Mouse (Mus musculus) hindbrain, embryonic 13.5 days (tissue): ENCODE measurements around the gene Men1. TPM values are rescaled to one million over a fixed set of nuclear protein-coding genes. Genes with fewer than 3 reads are reported as not detected.
"Not testable (repeated sequence)": the region's sequence is repeated elsewhere in the genome, so short reads cannot be mapped to it uniquely, and the experiment has no call there.

ENCODE experiments used
- ATAC-seq: fragments of 200-750 bp; cut with Nextera tagmentation; 2 replicates; pipeline ENCODE4 v1.8.0; 2017; ENCODE audit warnings: moderate TSS enrichment; ENCODE audit not compliant: low FRiP score
- H3K27ac ChIP-seq: fragments of 300-500 bp; sonication (generic); 2 replicates; pipeline ENCODE4 v1.5.1; 2015; ENCODE audit warnings: inconsistent platforms, mild to moderate bottlenecking, moderate library complexity
- H3K27me3 ChIP-seq: fragments of 300-500 bp; sonication (generic); 2 replicates; pipeline ENCODE4 v1.6.1; 2015; ENCODE audit warnings: mild to moderate bottlenecking, inconsistent platforms
- H3K36me3 ChIP-seq: fragments of 300-500 bp; sonication (generic); 2 replicates; pipeline ENCODE4 v1.6.1; 2015; ENCODE audit warnings: mild to moderate bottlenecking, inconsistent platforms
- H3K4me1 ChIP-seq: fragments of 300-500 bp; sonication (generic); replicated peaks from 2 replicates; pipeline ENCODE4 v1.6.1; 2015; ENCODE audit warnings: inconsistent platforms
- H3K4me2 ChIP-seq: fragments of 300-500 bp; sonication (generic); 2 replicates; pipeline ENCODE4 v1.6.1; 2015; ENCODE audit warnings: inconsistent platforms, mild to moderate bottlenecking, moderate library complexity
- H3K4me3 ChIP-seq: fragments of 300-500 bp; sonication (generic); 2 replicates; pipeline ENCODE4 v1.5.1; 2015; ENCODE audit warnings: mild to moderate bottlenecking, inconsistent platforms
- H3K9ac ChIP-seq: fragments of 300-500 bp; sonication (generic); 2 replicates; pipeline ENCODE4 v1.6.1; 2015; ENCODE audit warnings: mild to moderate bottlenecking, inconsistent platforms
- H3K9me3 ChIP-seq: fragments of 300-500 bp; sonication (generic); 2 replicates; pipeline ENCODE4 v1.6.1; 2016; ENCODE audit warnings: inconsistent platforms
- WGBS: fragments of 180-500 bp; shearing (Covaris S2); methylation state at CpG from one replicate; pipeline ENCODE4 v1.1.7; 2015; 5-methylcytosine and 5-hydroxymethylcytosine counted together
- polyA plus RNA-seq: library from polyadenylated mRNA; unstranded; fragments of >200 nt; fragmentation: Nextera tagmentation; extraction: Ambion mirVana; gene quantifications from 2 replicates; pipeline ENCODE4 v1.2.1, GENCODE M21; 2015

Gene Men1
- polyA plus RNA-seq, result 71.7 and 73.8 TPM in 2 replicates

DNA sequence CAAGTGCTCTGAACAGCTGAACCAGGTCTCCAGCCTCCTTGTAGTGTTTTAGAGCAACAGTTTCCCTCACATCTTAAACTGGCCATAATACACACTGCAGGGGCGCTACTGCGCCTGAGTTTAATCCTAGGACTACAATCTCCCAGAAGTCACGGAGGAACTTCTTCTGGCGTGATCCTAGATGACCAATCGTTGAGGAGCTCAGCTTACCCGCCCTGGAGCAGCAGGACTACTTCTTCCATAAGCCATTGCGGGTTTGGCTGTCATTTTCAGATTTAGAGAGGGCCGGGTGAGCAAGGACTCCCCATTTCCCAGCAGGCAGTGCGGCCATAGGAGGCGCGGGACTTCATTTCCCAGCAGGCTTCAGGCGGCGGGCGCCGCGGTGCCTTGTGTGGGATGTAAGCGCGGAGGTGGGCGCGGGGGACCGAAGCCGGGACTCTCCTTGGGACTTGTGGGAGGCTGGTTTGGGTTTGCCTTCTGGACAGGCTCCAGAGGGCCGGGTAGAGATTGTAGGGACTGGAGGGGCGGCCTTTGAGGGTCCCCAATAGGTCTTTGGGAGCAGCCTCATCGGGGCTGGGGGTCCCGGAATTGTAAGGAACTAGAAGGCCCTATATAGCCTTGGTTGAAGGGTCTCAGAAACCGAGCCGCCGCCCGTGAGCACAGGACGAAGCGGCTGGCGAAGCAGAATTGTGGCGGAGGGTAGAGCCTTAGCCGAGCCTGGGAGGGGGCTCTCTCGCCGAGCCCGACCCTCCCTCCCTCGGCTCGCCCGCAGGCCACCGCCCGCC, at the start of gene Men1:
Men1 (plus strand) TSS at position 307 of the 785 bp plus-strand sequence.
- H3K36me3 ChIP-seq, result peaks cover 32% of the 10 kb centered on the region
- peaks cover 31% of the 10 kb centered on the region for H3K4me1 ChIP-seq
- peak within 1 kb of the TSS; percentile 97 for H3K4me2 ChIP-seq
- peak; percentile 93 for ATAC-seq
- H3K9ac ChIP-seq, result peak within 1 kb of the TSS; percentile 94
- H3K27me3 ChIP-seq, result peaks cover 8% of the 10 kb centered on the region; the same call in 1 of the 2 replicates
- WGBS, result under 1% methylated on average over 42 of the region's 43 CpGs
- peak within 1 kb of the TSS; percentile 76 for H3K27ac ChIP-seq
- H3K9me3 ChIP-seq, result no peaks in the 10 kb centered on the region
- H3K4me3 ChIP-seq, result peak within 1 kb of the TSS; percentile 90

DNA sequence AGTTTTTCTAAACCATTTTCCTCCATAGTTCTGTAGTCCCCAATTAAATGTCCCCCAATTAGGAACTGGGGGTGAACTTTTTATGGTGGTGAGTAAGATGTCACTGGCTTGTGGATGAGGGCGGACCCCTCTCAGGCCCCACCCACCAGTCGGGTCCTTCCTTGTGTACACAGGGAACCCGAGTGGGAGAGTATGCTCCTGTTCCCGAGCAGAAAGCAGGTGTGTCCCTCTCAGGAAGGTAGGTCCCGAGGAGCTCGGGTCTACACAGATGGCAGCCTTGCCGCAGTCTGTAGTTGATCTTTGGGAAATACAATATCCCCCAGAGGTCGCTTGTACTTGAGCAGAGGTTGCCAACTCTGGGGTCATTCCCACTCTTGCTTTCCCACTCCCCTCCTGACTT, 49.6 kb upstream of the Men1 start:
- Histone ChIP-seq H3K4me2 (no peak overlapping the region), H3K4me3 (no peak overlapping the region), H3K4me1 (peaks cover 31% of the 10 kb centered on the region), H3K36me3 (peaks cover 89% of the 10 kb centered on the region), H3K27ac (no peak overlapping the region), H3K9me3 (no peaks in the 10 kb centered on the region), H3K9ac (no peak overlapping the region), H3K27me3 (no peaks in the 10 kb centered on the region)
- WGBS, result 83% methylated on average over 8 of the region's 8 CpGs
- ATAC-seq, result no peak

DNA sequence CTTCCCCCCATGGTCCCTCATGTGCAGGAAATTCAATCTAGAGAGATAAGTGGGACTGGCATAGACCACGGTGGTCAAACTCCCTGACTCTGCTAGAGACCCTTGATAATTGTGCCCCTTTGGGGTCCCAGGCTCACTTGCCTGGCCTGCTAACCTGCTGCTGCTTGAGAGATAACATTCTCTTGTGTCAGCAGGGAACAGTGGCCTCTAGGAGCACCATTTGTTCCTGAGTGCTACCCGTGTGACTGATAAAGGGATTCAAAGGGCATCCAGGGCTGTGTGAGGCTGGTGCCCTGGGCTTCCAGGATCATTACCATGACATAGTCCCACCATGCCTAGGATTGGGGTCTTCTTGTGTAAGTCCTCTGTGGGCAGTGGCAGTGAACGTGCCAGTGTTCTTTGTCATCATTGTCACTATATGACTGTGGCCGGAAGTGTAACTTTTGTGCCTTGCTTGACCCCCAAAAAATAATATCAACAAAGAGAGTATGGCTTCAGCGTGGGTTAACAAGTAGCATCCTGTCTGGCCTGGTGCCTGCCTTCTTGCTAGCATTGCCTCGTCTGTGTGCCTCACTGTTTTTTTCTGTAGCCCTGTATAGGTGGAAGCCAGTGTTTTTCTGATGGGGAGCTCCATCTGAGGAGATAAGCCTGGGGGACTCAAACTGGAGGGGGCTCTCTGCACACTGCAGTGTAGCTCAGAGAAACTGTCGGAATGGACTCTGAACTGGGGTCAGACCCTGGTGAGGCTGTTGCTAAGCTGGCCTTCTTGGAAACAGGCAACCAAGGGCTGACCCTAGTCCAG, 48.9 kb upstream of the Men1 start:
- Histone ChIP-seq H3K27me3 (no peaks in the 10 kb centered on the region), H3K36me3 (peaks cover 84% of the 10 kb centered on the region), H3K27ac (no peak overlapping the region), H3K9ac (0 out of 2 replicates have a peak overlapping the region, but pooled peaks have one; percentile 15), H3K4me2 (no peak overlapping the region), H3K9me3 (no peaks in the 10 kb centered on the region), H3K4me3 (no peak overlapping the region), H3K4me1 (peaks cover 25% of the 10 kb centered on the region)
- 83% methylated on average over 7 of the region's 7 CpGs for WGBS
- no peak for ATAC-seq

- Histone ChIP-seq H3K4me3 (no peak overlapping the region), H3K9me3 (no peaks in the 10 kb centered on the region), H3K27me3 (no peaks in the 10 kb centered on the region), H3K4me1 (peaks cover 25% of the 10 kb centered on the region), H3K27ac (no peak overlapping the region), H3K36me3 (peaks cover 84% of the 10 kb centered on the region), H3K4me2 (no peak overlapping the region), H3K9ac (peak overlapping the region; percentile 39; the same call in 1 of the 2 replicates)
- 90% methylated on average over 19 of the region's 19 CpGs for WGBS
- ATAC-seq, result no peak
These were observed 48.1 kb upstream of the Men1 start for GRCm38 (mm10) chr19:6286434-6287401.

DNA sequence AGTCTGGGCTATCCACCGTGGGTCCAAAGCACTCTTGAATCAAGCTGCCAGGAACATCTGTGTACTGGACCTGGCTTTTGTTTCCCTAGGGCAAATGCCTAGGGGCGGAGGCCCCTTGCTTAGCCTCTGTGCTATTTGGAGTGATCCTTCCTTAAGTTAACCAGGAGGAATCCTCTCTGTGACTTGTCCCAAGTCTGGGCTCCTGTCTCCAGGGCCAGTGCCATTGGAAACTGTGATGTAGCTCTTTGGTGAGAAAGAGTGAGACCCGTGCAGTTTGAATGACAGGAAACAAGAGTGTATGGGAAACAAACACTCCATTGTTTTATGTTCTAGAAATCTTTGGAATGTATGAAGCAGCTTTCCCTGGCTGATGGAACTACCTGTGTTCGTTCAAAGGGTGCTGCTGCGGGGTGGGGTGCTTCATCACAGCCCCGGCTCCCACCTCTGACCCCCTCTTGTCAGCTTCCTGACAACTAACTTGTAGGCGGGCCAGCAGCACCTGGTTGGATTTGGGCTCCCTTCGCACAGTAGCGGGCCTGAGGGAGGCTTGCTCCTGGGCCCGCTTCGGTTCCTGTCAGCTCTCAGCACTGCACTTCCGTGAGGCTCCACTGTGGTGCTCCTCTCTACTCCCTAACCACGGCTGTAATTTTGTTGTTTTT, 46.4 kb upstream of the Men1 start:
- H3K27ac ChIP-seq, result peak overlapping the region; percentile 35; the same call in 1 of the 2 replicates

DNA sequence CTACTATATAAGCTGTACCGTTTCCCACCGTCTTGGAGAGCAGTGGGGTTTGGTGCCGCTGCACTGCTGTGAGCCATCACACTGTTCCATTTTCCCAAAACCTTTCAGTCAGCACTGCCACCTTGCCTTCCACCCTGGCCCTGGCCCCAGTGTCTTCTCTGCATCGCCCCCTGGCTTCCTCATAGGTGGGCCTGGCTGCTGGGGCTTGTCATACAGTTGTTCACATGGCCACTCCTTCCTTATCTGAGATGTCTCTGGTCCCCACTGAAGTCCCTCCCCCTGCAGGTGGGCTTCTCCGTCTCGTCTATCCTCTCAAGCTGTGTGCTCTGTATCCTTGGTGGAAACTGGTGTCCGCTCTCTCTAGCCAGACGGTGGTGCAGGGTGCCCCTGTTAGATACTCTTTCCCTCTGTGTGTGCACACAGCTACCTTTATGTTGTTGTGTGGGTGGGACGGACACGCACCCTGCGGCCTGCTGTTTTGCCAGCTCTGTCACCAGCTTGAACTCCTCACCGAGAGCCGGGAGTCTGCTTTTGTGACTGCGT, 45.0 kb upstream of the Men1 start:
- Histone ChIP-seq H3K4me3 (no peak overlapping the region), H3K9ac (no peak overlapping the region), H3K4me2 (no peak overlapping the region), H3K36me3 (peaks cover 81% of the 10 kb centered on the region), H3K27ac (no peak overlapping the region), H3K9me3 (no peaks in the 10 kb centered on the region), H3K27me3 (no peaks in the 10 kb centered on the region), H3K4me1 (peaks cover 25% of the 10 kb centered on the region)
- ATAC-seq, result no peak
- WGBS, result 94% methylated on average over 14 of the region's 14 CpGs

More for the DNA sequence above, 46.4 kb upstream of the Men1 start:
- no peaks in the 10 kb centered on the region for H3K27me3 ChIP-seq
- peaks cover 25% of the 10 kb centered on the region for H3K4me1 ChIP-seq
- H3K36me3 ChIP-seq, result peaks cover 81% of the 10 kb centered on the region
- 81% methylated on average over 13 of the region's 13 CpGs for WGBS
- H3K4me2 ChIP-seq, result no peak overlapping the region
- H3K4me3 ChIP-seq, result no peak overlapping the region
- ATAC-seq, result no peak
- H3K9ac ChIP-seq, result no peak overlapping the region
- no peaks in the 10 kb centered on the region for H3K9me3 ChIP-seq

DNA sequence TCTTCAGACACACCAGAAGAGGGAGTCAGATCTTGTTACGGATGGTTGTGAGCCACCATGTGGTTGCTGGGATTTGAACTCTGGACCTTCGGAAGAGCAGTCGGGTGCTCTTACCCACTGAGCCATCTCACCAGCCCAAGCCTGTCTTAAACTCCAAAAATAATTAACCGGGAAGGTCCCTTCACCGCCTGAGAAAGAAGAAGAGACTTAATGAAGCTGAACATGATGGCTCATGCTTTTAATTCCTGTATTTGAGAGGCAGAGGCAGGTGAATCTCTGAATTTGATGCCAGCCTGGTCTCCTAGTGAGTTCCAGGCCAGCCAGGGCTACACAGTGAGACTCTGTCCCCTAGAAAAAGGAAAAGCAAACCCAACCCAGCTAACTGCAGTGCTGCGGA, 44.1 kb upstream of the Men1 start:
- H3K9me3 ChIP-seq, H3K4me2 ChIP-seq, H3K27ac ChIP-seq, ATAC-seq, H3K27me3 ChIP-seq, H3K4me3 ChIP-seq, H3K9ac ChIP-seq: not testable (repeated sequence)
- H3K36me3 ChIP-seq, result peaks cover 81% of the 10 kb centered on the region
- 91% methylated on average over 5 of the region's 6 CpGs for WGBS
- H3K4me1 ChIP-seq, result peaks cover 25% of the 10 kb centered on the region

- Histone ChIP-seq H3K4me2 (no peak overlapping the region), H3K9me3 (no peaks in the 10 kb centered on the region), H3K27ac (no peak overlapping the region), H3K36me3 (peaks cover 81% of the 10 kb centered on the region), H3K4me3 (no peak overlapping the region), H3K27me3 (no peaks in the 10 kb centered on the region), H3K4me1 (peaks cover 24% of the 10 kb centered on the region), H3K9ac (peak overlapping the region; percentile 46; the same call in 1 of the 2 replicates)
- 81% methylated on average over 8 of the region's 10 CpGs for WGBS
- ATAC-seq, result no peak
These were observed 43.5 kb upstream of the Men1 start for GRCm38 (mm10) chr19:6291117-6291781.

DNA sequence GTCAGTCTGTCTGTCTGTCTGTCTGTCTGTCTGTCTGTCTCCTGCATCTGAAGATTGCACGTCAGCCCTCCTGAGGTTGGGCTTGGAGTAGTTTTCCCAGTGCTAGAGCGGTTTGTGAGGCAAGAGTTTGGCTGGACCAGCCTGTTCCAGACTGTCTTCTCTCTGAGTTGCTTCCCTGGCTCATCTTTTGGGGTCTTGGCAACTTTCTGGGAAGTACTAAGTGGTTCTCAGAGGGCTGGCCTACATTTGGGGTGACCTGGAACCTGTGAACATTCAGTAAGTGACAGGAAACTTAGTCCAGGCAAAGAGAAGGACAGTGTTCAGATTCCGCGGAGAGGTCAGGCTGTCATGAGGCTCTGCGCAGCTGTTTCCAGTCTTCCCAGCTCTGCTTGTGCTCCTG, 42.5 kb upstream of the Men1 start:
- Histone ChIP-seq H3K9ac (no peak overlapping the region), H3K27me3 (no peaks in the 10 kb centered on the region), H3K4me2 (no peak overlapping the region), H3K4me1 (peaks cover 14% of the 10 kb centered on the region), H3K4me3 (no peak overlapping the region), H3K27ac (no peak overlapping the region), H3K9me3 (no peaks in the 10 kb centered on the region), H3K36me3 (peaks cover 81% of the 10 kb centered on the region)
- 89% methylated on average over 5 of the region's 5 CpGs for WGBS
- no peak for ATAC-seq

GRCm38 (mm10) chr19:6294301-6294700, 40.5 kb upstream of the Men1 start:
- Histone ChIP-seq H3K27ac (no peak overlapping the region), H3K4me2 (no peak overlapping the region), H3K27me3 (no peaks in the 10 kb centered on the region), H3K9ac (no peak overlapping the region), H3K9me3 (no peaks in the 10 kb centered on the region), H3K36me3 (peaks cover 92% of the 10 kb centered on the region), H3K4me3 (no peak overlapping the region), H3K4me1 (peaks cover 6% of the 10 kb centered on the region; the same call in 1 of the 2 replicates)
- no peak for ATAC-seq
- 94% methylated on average over 17 of the region's 17 CpGs for WGBS
